Mouse (Mus musculus) bone marrow macrophage, adult 2 months (primary cell): ENCODE results near the gene Slc6a1.
"Not testable (repeated sequence)": the region's sequence is repeated elsewhere in the genome, so short reads cannot be mapped to it uniquely, and the experiment has no call there.

Experiments
- CTCF ChIP-seq: IDR thresholded peaks from 2 replicates; pipeline ENCODE4 v1.5.1; 2012; ENCODE audit warnings: low read depth, mild to moderate bottlenecking, low read length, moderate library complexity
- POLR2A ChIP-seq: IDR thresholded peaks from 2 replicates; pipeline ENCODE4 v1.6.1; 2012; ENCODE audit warnings: mild to moderate bottlenecking, low read depth, low read length, borderline replicate concordance

DNA sequence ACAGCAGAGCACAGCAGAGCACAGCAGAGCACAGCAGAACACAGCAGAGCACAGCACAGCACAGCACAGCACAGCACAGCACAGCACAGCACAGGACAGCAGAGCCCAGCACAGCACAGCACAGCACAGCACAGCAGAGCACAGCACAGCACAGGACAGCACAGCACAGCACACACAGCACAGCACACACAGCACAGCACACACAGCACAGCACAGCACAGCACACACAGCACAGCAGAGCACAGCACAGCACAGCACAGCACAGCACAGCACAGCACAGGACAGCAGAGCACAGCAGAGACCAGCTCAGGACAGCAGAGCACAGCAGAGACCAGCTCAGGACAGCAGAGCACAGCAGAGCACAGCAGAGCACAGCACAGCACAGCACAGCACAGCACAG is 58.9 kb downstream of the Slc6a1 start:
- not testable (repeated sequence) for TF ChIP-seq POLR2A, CTCF
